Mouse (Mus musculus) midbrain, embryonic 10.5 days (tissue): Measurements from ENCODE around the gene Gnl2. TPM values are rescaled to one million over a fixed set of nuclear protein-coding genes. Genes with fewer than 3 reads are reported as not detected.

Source experiments
- DNase-seq: peaks from one replicate; pipeline ENCODE4 v3.0.0-alpha.2; 2017; ENCODE audit warnings: low spot score
- H3K27ac ChIP-seq: fragments of 300-500 bp; sonication (generic); replicated peaks from 2 replicates; pipeline ENCODE4 v1.5.1; 2016; ENCODE audit warnings: mild to moderate bottlenecking
- H3K27me3 ChIP-seq: fragments of 300-500 bp; sonication (generic); 2 replicates; pipeline ENCODE4 v1.6.1; 2016; ENCODE audit warnings: low read depth, mild to moderate bottlenecking; ENCODE audit not compliant: poor library complexity, severe bottlenecking
- H3K36me3 ChIP-seq: fragments of 300-500 bp; sonication (generic); 2 replicates; pipeline ENCODE4 v1.6.1; 2016; ENCODE audit warnings: mild to moderate bottlenecking, moderate library complexity
- H3K4me1 ChIP-seq: fragments of 300-500 bp; sonication (generic); 2 replicates; pipeline ENCODE4 v1.6.1; 2016
- H3K4me3 ChIP-seq: fragments of 300-500 bp; sonication (generic); 2 replicates; pipeline ENCODE4 v1.5.1; 2016; ENCODE audit warnings: mild to moderate bottlenecking, moderate library complexity
- H3K9me3 ChIP-seq: fragments of 300-500 bp; sonication (generic); replicated peaks from 2 replicates; pipeline ENCODE4 v1.6.1; 2016; ENCODE audit warnings: mild to moderate bottlenecking
- WGBS: fragments of 180-500 bp; shearing (Covaris S2); methylation state at CpG from one replicate; pipeline ENCODE4 v1.1.7; 2016; 5-methylcytosine and 5-hydroxymethylcytosine counted together
- polyA plus RNA-seq: library from polyadenylated mRNA; unstranded; fragments of >200 nt; fragmentation: Nextera tagmentation; extraction: Ambion mirVana; gene quantifications from 2 replicates; pipeline ENCODE4 v1.2.1, GENCODE M21; 2016

Gnl2 gene
- polyA plus RNA-seq, 1 experiment from 2014 or later: 92.1 TPM

GRCm38 (mm10) chr4:124985671-124986602 lies 30.4 kb upstream of the Gnl2 start, which contains the start of gene Rspo1:
TSS of gene Rspo1 (plus strand) at chr4:124986430.
- Histone ChIP-seq H3K4me1 (peaks cover 76% of the 10 kb centered on the region), H3K27ac (peak within 1 kb of the TSS; percentile 74), H3K36me3 (no peaks in the 10 kb centered on the region), H3K27me3 (peaks cover 98% of the 10 kb centered on the region), H3K9me3 (no peaks in the 10 kb centered on the region), H3K4me3 (peak within 1 kb of the TSS; percentile 60)
- no peak for DNase-seq
- WGBS: 1% methylated on average over 61 of the region's 62 CpGs

GRCm38 (mm10) chr4:124986739-124987710 lies 29.4 kb upstream of the Gnl2 start:
- H3K27ac ChIP-seq: peak overlapping the region; percentile 74
- peaks cover 81% of the 10 kb centered on the region for H3K4me1 ChIP-seq
- no peaks in the 10 kb centered on the region for H3K9me3 ChIP-seq
- peaks cover 99% of the 10 kb centered on the region for H3K27me3 ChIP-seq
- H3K36me3 ChIP-seq: no peaks in the 10 kb centered on the region
- peak overlapping the region; percentile 60 for H3K4me3 ChIP-seq
- 3% methylated on average over 43 of the region's 51 CpGs for WGBS
- no peak for DNase-seq

GRCm38 (mm10) chr4:124987711-124988097 lies 28.7 kb upstream of the Gnl2 start:
- DNase-seq: no peak
- Histone ChIP-seq H3K27me3 (peaks cover 97% of the 10 kb centered on the region), H3K4me1 (peaks cover 81% of the 10 kb centered on the region), H3K4me3 (peak overlapping the region; percentile 60), H3K36me3 (no peaks in the 10 kb centered on the region), H3K27ac (no peak overlapping the region), H3K9me3 (no peaks in the 10 kb centered on the region)
- WGBS: 9% methylated on average over 10 of the region's 10 CpGs

- Histone ChIP-seq H3K27me3 (peaks cover 95% of the 10 kb centered on the region), H3K4me3 (peak overlapping the region; percentile 60; the same call in 1 of the 2 replicates), H3K9me3 (no peaks in the 10 kb centered on the region), H3K27ac (peak overlapping the region; percentile 33; the same call in 1 of the 2 replicates), H3K36me3 (no peaks in the 10 kb centered on the region), H3K4me1 (peaks cover 81% of the 10 kb centered on the region)
- 29% methylated on average over 9 of the region's 9 CpGs for WGBS
- DNase-seq: no peak
Measured at GRCm38 (mm10) chr4:124988382-124988781, 28.0 kb upstream of the Gnl2 start.

- DNase-seq: no peak
- H3K4me1 ChIP-seq: peaks cover 70% of the 10 kb centered on the region
- WGBS: 3% methylated on average over 20 of the region's 20 CpGs
- H3K27ac ChIP-seq: peak overlapping the region; percentile 78
- H3K4me3 ChIP-seq: peak overlapping the region; percentile 50
- peaks cover 81% of the 10 kb centered on the region for H3K27me3 ChIP-seq
- H3K36me3 ChIP-seq: no peaks in the 10 kb centered on the region
- no peaks in the 10 kb centered on the region for H3K9me3 ChIP-seq
Measured at GRCm38 (mm10) chr4:124989787-124990253, 26.6 kb upstream of the Gnl2 start.

- Histone ChIP-seq H3K27ac (peak overlapping the region; percentile 78), H3K4me3 (peak overlapping the region; percentile 50), H3K9me3 (no peaks in the 10 kb centered on the region), H3K36me3 (no peaks in the 10 kb centered on the region), H3K4me1 (peaks cover 65% of the 10 kb centered on the region), H3K27me3 (peaks cover 76% of the 10 kb centered on the region)
- peak; percentile 52 for DNase-seq
- WGBS: 1% methylated on average over 7 of the region's 7 CpGs
Measured at GRCm38 (mm10) chr4:124990325-124990724, 26.1 kb upstream of the Gnl2 start.

- no peak for DNase-seq
- Histone ChIP-seq H3K36me3 (0 out of 2 replicates have a peak, but pooled peaks cover 2% of the 10 kb centered on the region), H3K27ac (no peak overlapping the region), H3K9me3 (no peaks in the 10 kb centered on the region), H3K4me1 (no peaks in the 10 kb centered on the region), H3K27me3 (peaks cover 6% of the 10 kb centered on the region), H3K4me3 (no peak overlapping the region)
- 80% methylated on average over 10 of the region's 10 CpGs for WGBS
Measured at GRCm38 (mm10) chr4:124997479-124998147, 18.8 kb upstream of the Gnl2 start.

- no peak overlapping the region for H3K27ac ChIP-seq
- no peak overlapping the region for H3K4me3 ChIP-seq
- no peaks in the 10 kb centered on the region for H3K9me3 ChIP-seq
- H3K4me1 ChIP-seq: no peaks in the 10 kb centered on the region
- 93% methylated on average over 3 of the region's 3 CpGs for WGBS
- DNase-seq: no peak
- H3K27me3 ChIP-seq: peaks cover under 1% of the 10 kb centered on the region; the same call in 1 of the 2 replicates
- H3K36me3 ChIP-seq: 0 out of 2 replicates have a peak, but pooled peaks cover 2% of the 10 kb centered on the region
Measured at GRCm38 (mm10) chr4:124999548-124999947, 16.8 kb upstream of the Gnl2 start.

GRCm38 (mm10) chr4:125002978-125003377 lies 13.4 kb upstream of the Gnl2 start:
- Histone ChIP-seq H3K4me3 (no peak overlapping the region), H3K9me3 (no peaks in the 10 kb centered on the region), H3K27me3 (peaks cover 27% of the 10 kb centered on the region), H3K27ac (no peak overlapping the region), H3K36me3 (no peaks in the 10 kb centered on the region), H3K4me1 (peaks cover 5% of the 10 kb centered on the region; the same call in 1 of the 2 replicates)
- 87% methylated on average over 8 of the region's 8 CpGs for WGBS
- DNase-seq: no peak

GRCm38 (mm10) chr4:125004886-125005285 lies 11.5 kb upstream of the Gnl2 start:
- Histone ChIP-seq H3K9me3 (no peaks in the 10 kb centered on the region), H3K4me1 (peaks cover 5% of the 10 kb centered on the region; the same call in 1 of the 2 replicates), H3K27ac (no peak overlapping the region), H3K27me3 (peaks cover 27% of the 10 kb centered on the region), H3K4me3 (no peak overlapping the region), H3K36me3 (no peaks in the 10 kb centered on the region)
- WGBS: 66% methylated on average over 12 of the region's 12 CpGs
- no peak for DNase-seq

- no peaks in the 10 kb centered on the region for H3K9me3 ChIP-seq
- H3K36me3 ChIP-seq: no peaks in the 10 kb centered on the region
- DNase-seq: no peak
- no peak overlapping the region for H3K27ac ChIP-seq
- peaks cover 5% of the 10 kb centered on the region; the same call in 1 of the 2 replicates for H3K4me1 ChIP-seq
- H3K4me3 ChIP-seq: no peak overlapping the region
- 60% methylated on average over 15 of the region's 15 CpGs for WGBS
- H3K27me3 ChIP-seq: peaks cover 27% of the 10 kb centered on the region
Measured at GRCm38 (mm10) chr4:125007460-125007859, 8.9 kb upstream of the Gnl2 start.

GRCm38 (mm10) chr4:125008220-125008619 lies 8.2 kb upstream of the Gnl2 start:
- Histone ChIP-seq H3K27ac (no peak overlapping the region), H3K9me3 (no peaks in the 10 kb centered on the region), H3K36me3 (no peaks in the 10 kb centered on the region), H3K27me3 (peaks cover 27% of the 10 kb centered on the region), H3K4me3 (no peak overlapping the region), H3K4me1 (peaks cover 5% of the 10 kb centered on the region; the same call in 1 of the 2 replicates)
- no peak for DNase-seq
- 80% methylated on average over 6 of the region's 6 CpGs for WGBS
